Mouse (Mus musculus) heart, adult 2 months (tissue): ENCODE results near the gene Dpp4.

Experiments used
- CTCF ChIP-seq: fragments of 200-600 bp; IDR thresholded peaks from 2 replicates; pipeline ENCODE4 v1.8.1; 2022; ENCODE audit warnings: antibody characterized with exemption, mild to moderate bottlenecking, moderate library complexity
- EP300 ChIP-seq: fragments of 200-500 bp; IDR thresholded peaks from 2 replicates; pipeline ENCODE4 v1.6.1; 2011; ENCODE audit warnings: low read depth, low read length, control low read depth; ENCODE audit not compliant: insufficient read depth
- POLR2A ChIP-seq: fragments of 200-500 bp; IDR thresholded peaks from 2 replicates; pipeline ENCODE4 v1.6.1; 2011; ENCODE audit warnings: mild to moderate bottlenecking, low read depth, low read length, control low read depth; ENCODE audit not compliant: insufficient read depth

GRCm38 (mm10) chr2:62293846-62294245 is 118.2 kb downstream of the Dpp4 start:
- no peak for TF ChIP-seq CTCF
- no peak for TF ChIP-seq EP300
- TF ChIP-seq POLR2A, result no peak
